Mouse (Mus musculus) heart, adult 2 months (tissue): Measurements from ENCODE around the gene Ubac2.

Experiments used
- CTCF ChIP-seq: fragments of 200-600 bp; IDR thresholded peaks from 2 replicates; pipeline ENCODE4 v1.8.1; 2022; ENCODE audit warnings: antibody characterized with exemption, mild to moderate bottlenecking, moderate library complexity
- POLR2A ChIP-seq: fragments of 200-500 bp; IDR thresholded peaks from 2 replicates; pipeline ENCODE4 v1.6.1; 2011; ENCODE audit warnings: mild to moderate bottlenecking, low read depth, low read length, control low read depth; ENCODE audit not compliant: insufficient read depth

DNA sequence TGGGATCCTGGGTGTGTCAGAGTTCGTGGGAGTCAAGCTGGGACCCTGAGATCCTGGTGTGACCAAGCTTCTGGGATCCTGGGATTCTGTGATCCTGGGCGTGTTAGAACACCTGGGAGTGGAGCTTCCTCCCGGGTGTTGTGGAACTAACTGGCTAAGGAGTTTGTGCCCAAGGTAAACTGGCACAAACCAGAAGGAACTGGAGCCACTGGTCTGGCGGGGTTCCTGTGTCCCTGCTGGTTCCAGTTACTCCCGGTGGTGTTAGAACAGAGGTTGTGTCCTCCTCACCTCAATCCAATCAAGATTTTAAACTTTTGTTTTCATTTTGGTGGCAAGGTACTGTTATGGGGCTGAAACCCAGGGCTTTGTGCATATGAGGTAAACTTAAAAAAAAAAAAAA lies 67.7 kb downstream of the Ubac2 start:
- TF ChIP-seq CTCF = no peak
- no peak for TF ChIP-seq POLR2A
